Mouse (Mus musculus): ENCODE results near the gene Olfr808.

Olfr808 gene

GRCm38 (mm10) chr10:129765182-129765581 lies at the start of gene Olfr808:
Gene Olfr808, plus strand, starts transcription at chr10:129765482.
- ChIA-PET CTCF (no interaction called here), POLR2A (no interaction called here)

- ChIA-PET POLR2A (interaction anchor here in 1 of 4 experiments (0.6 kb wide), 1 partner anchor 189 kb away, joined by 3 read pairs; no protein-coding TSS in a partner anchor), CTCF (no interaction called here)
Measured at GRCm38 (mm10) chr10:129729275-129729674, 36.0 kb upstream of the Olfr808 start, which contains the start of gene Olfr805. Gene Olfr805, minus strand, starts transcription at chr10:129729375.

DNA sequence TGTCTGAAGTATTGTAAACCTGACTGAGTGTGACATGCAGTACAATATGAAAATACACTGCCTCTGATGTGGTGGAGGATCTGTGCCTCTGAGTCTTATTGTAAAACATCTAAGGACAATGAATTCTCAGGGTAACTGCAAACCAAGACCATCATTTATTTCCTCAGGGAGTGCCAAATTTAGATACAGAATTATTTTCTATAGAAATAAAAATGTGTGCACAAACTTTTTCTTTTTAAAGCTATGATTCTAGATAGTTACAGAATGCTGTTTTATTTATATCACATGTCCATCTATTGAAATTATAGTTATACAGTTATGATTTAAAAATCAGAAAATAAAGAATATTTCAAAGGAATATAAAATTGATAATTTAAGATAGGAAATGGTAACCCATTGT lies 23.5 kb upstream of the Olfr808 start, which contains the start of gene Olfr806:
Olfr806 (minus strand) TSS at position 101 of the 400 bp plus-strand sequence.
- CTCF ChIA-PET, result no interaction called here

DNA sequence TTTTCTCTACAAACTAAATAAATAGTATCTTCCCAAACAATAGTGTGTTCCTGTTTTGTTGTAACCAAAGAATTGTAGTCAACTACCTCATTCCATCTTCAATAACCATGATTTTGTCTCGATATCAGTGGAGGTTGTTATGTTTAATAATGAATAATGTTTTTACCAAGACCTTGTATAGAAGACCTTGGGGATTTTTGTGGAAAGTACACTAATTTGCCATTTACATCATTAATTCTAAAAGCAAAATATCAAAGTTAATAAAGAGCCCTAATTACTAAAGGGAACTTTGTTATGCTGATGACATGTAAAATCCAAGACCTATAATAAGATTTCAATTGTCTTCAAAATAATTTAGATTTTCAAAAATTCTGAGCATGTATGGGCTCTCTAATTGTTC lies 7.6 kb upstream of the Olfr808 start, which contains the start of gene Olfr807:
Olfr807 (minus strand) TSS at position 101 of the 400 bp plus-strand sequence.
- CTCF ChIA-PET, result no interaction called here
- POLR2A ChIA-PET, result no interaction called here

More for the DNA sequence above, 23.5 kb upstream of the Olfr808 start, which contains the start of gene Olfr806:
- POLR2A ChIA-PET, result no interaction called here

GRCm38 (mm10) chr10:129774338-129774737 lies 9.1 kb downstream of the Olfr808 start, which contains the start of gene Olfr809:
Gene Olfr809, plus strand, starts transcription at chr10:129774638.
- ChIA-PET CTCF (no interaction called here), POLR2A (no interaction called here)

- ChIA-PET CTCF (no interaction called here), POLR2A (no interaction called here)
Measured at GRCm38 (mm10) chr10:129778123-129778522, 12.8 kb downstream of the Olfr808 start.

- CTCF ChIA-PET, result no interaction called here
- POLR2A ChIA-PET, result no interaction called here
Measured at GRCm38 (mm10) chr10:129794817-129795216, 29.5 kb downstream of the Olfr808 start, which contains the start of gene Olfr810. Gene Olfr810, minus strand, starts transcription at chr10:129794917.

DNA sequence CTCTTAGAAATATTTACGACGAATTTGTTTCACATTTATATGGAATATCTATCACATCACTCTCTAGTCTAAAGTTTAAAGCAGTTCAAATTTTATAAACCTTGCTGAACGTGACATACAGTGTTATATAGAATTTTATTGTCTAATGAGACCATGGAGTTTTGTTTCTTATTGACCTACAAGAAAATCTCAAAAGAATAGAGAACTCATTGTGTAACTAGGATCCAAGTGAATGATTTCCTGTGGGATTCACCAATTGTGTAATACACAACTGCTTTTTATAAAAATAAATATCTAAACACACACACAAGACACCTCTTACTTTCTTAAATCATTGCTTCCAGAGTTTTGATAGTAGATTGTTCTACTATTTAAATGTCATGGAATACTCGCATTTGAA lies 39.0 kb downstream of the Olfr808 start, which contains the start of gene Olfr811:
Olfr811 (minus strand) TSS at position 101 of the 400 bp plus-strand sequence.
- POLR2A ChIA-PET, result no interaction called here
- CTCF ChIA-PET, result no interaction called here

Data from embryonic stem cell, embryonic (primary cell).